Mouse (Mus musculus): ENCODE data around the gene Nav2. TPM values are rescaled to one million over a fixed set of nuclear protein-coding genes. Genes with fewer than 3 reads are reported as not detected.

The Nav2 gene
- total RNA-seq, 4 experiments from 2014 or later = 31.3 to 55.8 (median 41.0) TPM

DNA sequence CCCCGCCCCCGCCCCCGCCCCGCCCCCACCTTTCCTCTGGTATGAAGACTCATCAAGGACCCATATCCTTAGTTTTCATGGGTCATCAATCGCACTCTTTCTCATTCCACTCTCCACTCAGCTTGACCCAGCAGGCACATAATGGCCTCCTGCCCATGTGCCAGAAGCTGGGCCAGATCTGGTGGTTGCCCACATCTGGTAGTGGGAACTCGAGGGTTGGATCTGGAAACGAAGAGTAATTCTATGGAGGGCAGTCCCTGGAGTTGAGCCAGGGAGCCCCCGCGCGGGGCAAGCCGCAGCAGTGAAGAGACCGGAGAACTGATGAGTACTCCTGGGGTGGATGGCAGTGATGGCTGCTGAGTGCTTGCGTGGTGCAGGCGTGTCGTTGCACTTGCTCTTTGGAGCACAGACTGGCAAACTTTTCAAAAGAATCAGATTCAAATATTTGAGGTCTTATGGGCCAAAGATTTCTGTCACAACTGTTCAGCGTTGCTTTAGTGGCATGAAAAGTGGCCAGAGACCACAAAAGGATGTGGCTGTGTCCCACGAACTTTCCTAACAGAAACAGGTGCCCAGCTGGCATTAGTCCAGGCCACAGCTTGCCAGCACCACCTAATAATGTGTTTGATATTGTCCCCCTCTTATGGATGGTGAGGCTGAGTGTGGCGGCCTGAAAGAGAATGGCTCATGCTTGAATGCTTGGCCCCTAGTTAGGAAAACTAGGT, 449.1 kb downstream of the Nav2 start:
- no peak for DNase-seq (ENCODE audit: low spot score)

DNA sequence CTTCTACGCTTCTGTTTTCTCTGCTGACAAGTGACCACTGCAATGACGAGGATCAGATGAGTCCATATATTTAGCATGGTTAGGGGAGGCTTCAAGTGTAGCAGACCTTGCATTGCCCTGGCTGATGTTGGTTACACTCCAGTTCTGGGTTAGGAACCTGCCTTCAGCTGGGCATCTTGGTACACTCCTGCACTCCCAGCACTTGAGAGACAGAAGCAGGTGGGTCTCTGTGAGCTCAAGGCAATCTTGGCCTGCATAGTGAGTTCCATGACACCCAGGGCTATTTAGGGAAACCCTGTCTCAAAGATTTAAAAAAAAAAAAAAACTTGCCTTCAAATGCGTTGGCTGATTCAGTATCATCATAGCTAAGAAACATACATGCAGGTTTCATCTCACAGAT, 450.6 kb downstream of the Nav2 start:
- no peak for DNase-seq (ENCODE audit: low spot score)

DNA sequence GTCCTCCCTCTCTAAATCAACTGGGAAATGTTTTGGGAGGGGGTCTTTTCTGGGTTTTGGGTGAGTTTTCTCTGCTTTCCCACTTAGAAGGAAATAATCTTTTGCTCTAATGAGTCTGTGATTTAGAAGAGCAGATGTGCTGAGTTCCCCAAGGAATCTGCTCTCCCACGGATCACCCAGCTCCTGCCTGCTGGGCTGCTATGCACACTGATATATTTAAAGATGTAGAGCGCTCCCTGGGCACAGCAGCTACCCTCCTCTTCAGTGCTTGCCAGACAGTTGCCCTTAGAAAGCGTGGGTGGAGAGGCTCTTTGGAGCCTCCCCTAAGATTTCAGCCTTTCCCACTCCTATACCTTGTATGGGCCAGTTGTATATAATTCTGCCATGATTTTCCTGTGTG, 452.1 kb downstream of the Nav2 start:
- no peak for DNase-seq (ENCODE audit: low spot score)

DNA sequence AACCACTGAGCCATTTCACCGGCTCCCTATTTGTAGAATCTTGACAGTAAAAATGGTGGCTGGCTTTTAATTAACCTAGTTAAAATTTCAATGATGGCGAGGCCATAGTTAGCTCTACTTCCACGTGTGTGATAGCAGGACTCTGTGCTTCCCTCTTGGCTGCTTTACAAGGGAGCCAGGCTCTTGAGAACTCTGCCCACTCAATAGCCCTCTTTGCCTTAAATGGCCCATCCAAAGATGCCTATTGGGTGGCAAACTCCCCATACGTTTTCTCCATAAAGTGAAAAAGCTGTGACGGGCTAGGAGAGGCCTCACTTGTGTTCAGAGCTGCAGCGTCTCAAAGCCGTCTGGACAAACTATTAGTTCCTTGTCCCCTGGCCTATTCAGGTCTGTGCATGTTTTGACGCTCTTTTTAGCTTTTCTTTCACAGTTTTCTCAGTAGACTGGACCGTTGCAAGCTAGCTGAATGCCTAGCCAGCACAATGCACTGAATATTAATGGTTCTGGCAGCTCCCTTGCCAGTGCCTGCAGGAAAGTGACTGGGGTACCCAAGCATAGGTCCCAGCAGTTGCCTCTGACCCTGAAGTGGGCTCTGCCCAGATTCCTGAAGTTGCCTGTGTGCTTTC, 453.1 kb downstream of the Nav2 start:
- DNase-seq (ENCODE audit: low spot score) = no peak

DNA sequence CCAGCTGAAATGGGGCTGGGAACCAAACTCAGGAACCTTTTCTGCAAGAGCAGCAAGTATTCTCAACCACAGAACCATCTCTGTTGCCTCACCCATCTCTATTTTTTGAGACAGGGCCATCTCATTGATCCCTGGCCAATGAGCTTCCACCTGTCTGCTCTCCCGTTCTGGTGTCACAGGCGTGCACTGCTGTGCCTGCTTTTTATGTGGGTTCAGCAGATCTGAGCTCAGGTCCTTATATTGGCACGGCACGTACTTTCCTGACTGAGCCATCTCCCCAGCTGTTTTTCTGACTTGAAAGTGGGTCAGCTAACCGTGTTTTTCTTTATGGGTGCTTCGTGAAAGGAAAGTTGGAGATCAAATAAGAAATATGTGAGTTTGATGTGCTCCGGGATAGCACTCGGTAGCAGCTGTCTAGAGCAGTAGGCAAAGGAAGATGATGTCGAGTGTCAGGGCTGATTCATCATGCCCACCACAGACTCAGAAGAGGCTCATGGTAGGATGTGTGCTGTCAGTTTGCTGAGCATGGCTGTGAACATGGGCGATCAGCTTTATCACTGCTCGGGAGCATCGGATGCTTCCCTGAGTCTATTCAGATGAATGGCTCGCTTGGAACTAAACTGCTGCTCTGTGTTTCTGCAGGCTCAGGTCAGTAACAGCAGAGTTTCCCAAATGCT, 456.1 kb downstream of the Nav2 start:
- no peak for DNase-seq (ENCODE audit: low spot score)

DNA sequence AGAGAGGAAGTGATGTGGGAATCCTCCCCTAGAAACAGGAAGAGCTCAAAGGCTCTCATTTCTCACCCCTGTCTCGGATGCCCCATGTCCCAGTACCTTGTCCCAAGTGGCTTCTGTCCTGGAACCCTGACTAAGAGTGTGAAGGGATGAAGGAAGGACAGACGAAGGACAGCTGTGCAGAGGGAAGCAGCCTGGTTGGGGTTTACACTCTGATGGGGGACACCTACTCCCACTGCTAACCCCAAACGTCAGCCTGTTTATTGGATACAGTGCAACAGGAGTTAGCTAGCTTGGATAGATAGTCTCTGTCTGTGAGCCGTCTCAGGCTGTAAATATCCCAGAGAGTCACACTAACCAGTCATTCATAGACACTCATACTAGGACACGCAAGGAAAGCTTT, 460.1 kb downstream of the Nav2 start:
- DNase-seq (ENCODE audit: low spot score) = no peak

DNA sequence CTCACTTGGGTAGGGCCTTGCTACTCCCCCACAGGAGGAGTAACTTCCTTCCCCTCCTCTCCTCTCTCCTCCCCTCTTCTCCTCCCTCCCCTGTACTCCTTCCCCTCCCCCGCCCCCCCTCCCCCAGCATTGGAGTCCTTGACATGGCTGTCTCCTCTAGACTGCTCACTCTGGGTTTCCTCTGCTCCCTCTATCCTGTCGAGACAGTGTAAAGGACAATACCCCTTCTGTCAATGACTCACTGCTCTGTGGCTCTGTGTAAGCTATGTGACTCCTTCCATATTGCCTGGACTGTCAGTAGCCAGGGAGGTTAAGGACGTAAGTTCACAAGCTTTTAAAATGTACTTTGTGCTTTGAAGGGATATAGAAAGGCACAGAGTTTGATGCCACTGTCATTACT, 460.5 kb downstream of the Nav2 start:
- no peak for DNase-seq (ENCODE audit: low spot score)

DNA sequence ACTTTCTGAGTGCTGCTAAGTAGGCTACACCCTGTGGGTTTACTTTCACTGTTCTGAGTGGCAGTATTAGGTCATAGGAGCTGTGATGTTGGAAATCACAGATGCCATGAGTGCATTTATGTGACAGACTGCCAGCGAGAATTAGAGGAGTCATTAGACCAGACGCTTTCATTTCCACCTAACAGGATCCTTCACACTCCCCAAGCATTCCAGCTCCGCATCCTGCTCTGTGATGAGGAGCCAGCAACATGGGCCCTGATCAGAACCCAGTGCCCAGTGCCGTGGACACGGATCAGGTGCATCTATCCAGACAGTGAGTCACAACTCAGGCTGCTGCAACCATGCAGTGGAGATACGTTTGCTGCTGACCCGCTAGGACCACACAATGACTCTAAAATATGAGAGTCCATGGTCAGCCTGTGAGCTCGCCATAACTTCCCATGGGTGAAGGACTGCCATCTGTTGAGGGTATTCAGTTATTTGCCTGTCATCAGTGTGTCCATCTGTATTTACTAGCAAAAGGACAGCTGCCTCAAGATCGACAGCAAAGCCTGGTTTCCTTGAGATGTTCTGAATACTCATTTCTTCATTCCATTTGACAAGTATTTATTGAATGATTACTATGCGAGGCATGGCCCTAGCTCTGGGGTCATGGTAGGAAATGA, 461.4 kb downstream of the Nav2 start:
- no peak for DNase-seq (ENCODE audit: low spot score)

DNA sequence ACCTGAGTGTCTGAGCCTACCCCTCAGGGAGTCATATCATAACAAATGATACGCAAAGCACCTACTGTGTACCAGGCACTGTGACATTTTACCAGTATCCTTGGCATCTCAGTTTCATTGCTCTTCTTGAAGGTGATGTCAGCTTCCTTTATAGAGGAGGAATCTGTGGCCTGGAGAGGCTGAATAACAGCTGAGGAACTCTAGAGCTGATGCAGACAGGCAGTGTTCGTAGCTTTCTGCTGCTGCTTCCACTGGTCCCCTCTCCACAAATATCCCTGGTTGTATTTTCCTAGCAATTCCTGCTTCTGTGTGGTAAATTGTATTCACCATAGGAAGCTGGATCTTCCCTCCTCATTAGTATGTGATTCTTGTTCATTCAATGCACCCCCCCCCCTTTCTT, 462.8 kb downstream of the Nav2 start:
- DNase-seq (ENCODE audit: low spot score) = no peak

DNA sequence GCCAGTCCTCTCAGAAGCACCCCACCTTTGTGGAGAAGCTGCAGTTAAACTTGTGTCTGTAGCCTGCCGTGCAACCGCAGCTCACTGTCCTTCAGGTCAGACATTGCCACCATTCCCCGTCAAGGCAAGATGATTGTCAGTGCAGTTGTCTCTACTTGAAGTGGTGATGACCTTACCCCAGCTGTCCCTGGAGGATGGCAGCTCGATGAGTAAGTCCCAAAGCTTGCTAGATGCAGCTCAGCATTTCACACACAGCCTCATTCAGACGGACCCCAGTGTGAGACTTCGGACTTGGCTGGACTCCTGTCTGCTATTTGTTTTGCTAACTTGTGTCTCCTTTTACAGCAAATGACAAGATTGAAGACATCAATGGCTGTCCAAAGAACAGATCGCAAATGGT, 463.5 kb downstream of the Nav2 start:
- DNase-seq (ENCODE audit: low spot score) = no peak

DNA sequence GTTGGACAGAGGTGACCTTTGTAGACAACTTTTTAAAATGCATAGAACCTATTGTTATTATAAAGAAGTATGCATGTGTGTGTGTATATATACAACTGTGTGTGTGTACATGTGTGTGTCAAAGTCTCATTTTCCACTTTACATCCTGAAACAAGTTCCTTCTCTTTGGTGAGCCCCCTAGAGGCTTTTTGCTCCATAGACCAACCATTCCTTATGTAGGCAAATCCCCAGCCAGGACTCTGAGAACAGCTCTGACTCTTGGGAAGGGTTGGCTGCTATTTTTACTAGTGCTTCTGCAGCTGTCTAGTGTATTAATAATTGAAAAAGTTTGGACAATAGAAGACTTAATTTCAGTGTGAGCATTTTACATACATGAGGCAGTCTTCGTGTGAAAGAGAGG, 464.7 kb downstream of the Nav2 start:
- DNase-seq (ENCODE audit: low spot score) = no peak

DNA sequence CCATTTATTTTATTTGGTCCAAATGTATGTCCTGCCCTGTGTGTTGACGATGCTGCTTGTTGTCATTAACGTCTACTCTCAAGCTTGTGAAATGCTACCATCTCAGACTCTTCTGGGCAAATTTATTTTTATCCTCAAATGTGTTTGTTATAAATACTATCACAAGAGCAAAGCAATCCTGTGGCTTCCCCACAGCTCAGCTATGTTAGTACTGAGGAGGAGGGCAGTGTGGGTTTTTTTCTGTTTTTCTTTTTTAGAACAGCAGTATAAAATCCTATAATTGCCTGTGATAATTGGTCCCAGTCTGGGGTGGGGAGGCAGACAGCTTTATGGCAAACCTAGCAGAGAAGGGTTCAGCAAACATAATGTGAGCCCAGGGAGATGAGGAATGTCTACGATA, 465.1 kb downstream of the Nav2 start:
- DNase-seq (ENCODE audit: low spot score) = no peak

DNA sequence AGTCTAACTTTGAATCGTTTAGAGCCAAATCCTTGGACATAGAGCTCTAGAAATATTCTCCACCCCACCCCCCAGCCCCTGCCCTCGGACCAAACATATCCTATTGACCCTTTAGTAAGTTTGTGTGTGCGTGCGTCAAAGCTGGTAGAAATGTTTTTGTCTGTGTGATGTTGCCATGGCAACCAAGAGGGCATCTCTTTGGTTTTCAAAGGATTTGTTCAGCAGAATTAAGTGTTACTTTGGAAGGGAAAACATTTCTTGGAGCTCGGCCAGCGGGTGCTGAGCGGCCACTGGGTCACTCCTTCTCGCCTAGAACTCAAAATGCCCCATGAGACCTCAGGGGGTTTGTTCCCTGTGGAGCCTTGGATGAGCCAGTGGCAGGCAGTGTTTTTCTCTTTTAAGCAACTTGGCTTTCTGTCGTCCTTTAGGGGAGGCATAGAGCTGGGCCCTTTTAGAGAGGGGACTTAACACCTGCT, 467.0 kb downstream of the Nav2 start:
- no peak for DNase-seq (ENCODE audit: low spot score)

DNA sequence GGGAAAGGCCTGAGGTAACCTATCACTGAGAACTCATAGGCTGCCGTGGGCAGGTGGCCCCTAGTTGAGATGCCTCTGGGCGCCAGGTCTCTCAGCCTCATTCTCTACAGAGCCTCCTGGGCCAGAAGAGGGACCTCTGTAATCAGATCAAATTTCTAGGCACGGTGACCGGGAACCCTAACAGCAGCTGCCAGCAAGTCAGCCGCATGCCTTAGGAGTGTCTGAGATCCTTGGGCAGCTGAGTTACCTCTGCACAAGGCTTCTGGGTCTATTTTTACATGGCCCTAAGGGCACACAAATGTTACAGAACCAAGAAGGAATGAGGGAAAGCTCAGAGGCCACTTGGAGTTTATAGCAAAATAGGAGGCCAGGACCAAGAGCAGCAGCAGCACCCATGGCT, 470.1 kb downstream of the Nav2 start:
- DNase-seq (ENCODE audit: low spot score) = no peak

DNA sequence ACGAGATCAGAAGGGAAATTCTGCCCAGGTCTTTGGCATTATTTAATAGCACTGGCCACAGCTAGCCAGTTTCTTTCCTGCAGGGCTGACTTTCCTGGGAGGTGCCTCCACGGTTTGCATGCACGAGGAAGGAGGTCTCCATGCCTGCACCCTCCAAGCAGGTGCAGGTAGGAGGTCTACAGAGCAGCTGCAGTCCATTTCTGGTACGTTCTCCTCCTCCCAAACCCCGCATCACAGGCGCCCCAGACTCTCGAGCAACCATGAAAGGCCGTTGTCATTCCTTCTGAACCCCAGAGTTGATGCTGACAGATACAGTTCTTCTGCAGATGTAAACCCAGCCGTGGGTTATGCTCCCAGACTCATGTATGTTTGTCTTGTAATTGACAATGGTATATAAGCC, 472.4 kb downstream of the Nav2 start:
- DNase-seq (ENCODE audit: low spot score) = no peak

DNA sequence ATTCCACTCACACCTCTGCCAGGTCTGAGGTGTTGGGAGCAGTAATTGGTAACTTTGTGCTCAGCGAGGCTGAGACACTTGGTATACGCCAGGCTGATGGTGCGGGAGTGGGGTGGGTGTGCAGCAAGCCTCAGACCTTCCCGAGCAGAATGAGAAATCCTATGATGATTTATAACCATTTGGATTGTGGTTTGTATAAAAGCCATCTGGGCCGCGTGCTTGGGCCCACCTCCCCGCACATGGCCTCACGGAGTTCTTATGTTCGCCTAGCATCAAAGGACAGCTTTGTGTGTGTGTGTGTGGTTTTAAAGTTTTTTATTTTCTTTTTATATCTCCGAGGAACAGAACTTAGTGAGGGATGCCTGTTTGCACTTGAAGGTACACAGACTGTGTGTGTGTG, 474.4 kb downstream of the Nav2 start:
- DNase-seq (ENCODE audit: low spot score) = no peak

DNA sequence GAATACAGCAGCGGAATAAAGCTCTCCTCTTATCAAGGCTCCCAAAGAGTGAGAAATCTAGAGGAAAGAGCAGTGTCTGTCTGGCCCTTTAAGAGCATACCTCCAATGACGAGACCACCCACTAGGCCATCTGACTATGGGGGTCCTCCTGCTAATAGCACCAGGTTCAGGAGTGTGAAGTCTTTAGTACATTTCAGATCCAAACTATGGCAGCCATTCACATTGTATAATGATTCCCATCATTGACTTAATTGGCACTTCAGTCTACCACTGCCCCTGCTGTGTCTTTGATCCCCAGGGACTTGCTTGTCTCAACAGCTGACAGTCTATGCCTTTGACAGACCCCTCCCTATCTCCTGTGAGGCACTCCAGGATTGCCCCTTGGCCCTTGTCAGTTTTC, 479.6 kb downstream of the Nav2 start:
- DNase-seq (ENCODE audit: low spot score) = no peak

DNA sequence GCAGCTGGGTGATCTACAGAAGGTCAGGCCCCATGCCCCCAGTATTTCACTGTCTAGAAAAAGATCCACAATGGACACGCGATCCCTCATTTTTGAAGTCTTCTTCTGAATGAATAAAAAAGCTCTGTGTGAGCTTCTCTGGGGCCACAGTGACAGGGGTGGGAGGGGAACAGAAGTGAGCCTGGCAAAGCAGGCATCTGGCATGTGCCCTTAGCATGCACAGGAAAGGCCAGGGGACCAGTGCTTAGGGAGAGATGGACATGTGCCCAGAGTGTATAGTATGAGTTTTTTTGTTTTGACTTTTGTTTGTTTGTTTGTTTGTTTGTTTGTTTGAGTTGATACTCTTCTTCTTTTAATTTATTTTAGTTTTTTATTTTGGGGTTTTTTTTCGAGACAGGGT, 481.8 kb downstream of the Nav2 start:
- DNase-seq (ENCODE audit: low spot score) = no peak

DNA sequence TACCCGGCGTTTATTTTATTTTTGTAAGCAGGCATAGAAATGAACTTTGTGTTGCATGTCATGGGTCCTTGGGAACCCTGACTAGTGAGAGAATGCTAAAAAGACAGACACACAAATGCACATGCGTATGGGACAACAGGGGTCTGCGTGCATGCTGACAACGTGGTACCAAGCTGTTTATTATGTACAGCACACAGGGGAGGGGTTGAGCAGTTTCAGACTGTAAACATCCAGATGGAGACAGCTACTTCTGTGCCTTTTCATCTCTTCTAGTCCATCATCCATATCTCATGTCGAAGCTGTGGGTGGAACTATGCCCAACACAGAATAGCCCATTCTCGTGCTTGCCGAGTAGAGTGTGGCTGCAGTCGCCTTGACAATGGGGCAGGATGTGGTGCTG, 482.3 kb downstream of the Nav2 start:
- DNase-seq (ENCODE audit: low spot score) = no peak

DNA sequence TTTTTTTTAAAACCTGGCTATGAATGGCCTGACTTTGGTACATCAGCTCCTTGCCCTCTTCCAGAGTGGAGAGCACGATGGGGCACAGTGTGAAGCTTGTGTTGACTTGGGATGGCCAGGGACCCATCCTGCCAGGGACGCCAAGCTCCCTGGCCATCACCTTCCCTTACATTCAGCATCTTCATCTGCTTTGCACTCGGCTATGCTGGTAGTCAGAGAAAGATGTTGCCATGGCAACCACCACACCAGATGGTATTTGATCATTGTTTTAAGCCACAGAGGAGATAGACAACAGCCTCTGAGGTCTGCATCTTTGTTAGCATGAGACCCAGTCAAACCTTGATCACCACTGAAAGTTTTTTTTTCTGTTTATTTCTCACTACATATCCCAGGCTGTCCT, 483.7 kb downstream of the Nav2 start:
- no peak for DNase-seq (ENCODE audit: low spot score)

DNA sequence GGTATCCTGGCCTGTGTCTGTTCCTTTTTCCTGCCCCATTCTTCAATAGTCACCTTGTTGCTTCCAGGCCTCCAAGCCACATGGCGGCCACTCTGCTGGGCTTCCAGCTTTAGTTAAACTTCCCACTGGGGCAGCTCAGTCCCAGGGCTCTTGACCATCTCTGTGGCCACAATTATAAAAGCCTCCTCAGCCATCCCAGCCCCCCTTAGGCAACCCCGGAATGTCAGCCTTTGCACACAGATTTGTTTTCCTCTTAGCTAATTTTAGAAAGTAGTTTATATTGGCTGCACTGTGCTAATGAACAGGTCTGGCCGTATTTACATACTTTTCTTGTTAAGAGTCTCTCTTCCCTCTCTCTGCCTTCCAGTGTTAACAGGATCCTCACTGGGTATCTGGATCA, 484.3 kb downstream of the Nav2 start:
- no peak for DNase-seq (ENCODE audit: low spot score)

DNA sequence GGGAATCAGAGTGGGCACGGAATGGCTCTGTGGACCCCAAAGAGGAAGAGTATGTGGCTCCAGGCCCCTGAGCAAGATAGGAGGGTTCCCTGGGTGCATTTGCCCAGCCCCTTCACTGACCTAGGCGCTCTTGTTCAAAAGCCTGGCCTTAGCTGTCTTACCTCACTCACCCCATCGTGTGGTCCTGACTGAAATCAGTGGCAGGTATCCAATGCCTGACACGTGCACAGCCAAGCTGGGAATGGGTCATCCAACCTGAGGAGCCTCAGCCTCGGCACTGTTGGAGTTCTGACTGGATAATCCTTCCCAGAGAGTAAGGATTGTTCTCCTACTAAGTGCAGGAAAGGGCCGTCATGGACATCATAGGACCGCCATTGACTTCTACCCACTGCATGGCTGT, 485.3 kb downstream of the Nav2 start:
- no peak for DNase-seq (ENCODE audit: low spot score)

DNA sequence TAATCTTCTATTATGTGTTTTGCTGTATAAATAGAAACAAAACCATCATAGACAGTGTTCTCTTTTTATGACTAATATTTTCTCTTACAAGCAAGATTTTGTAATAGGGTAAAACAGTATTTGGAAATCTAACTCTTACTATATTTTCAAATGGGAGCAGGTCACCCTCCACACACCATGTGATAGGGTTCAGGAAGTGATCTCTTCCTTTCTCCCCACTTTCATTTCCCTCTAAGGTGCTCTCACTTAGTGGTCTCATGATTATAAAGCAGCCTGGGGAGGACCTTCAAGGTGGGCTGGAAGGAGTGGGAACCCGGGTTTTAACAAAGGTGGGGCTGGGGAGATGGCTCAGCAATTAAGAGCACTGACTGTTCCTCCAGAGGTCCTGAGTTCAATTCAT, 487.7 kb downstream of the Nav2 start:
- DNase-seq (ENCODE audit: low spot score) = no peak
